Mouse (Mus musculus) left cerebral cortex, postnatal 4 days (tissue): ENCODE measurements around the gene Gm26602. TPM values are rescaled to one million over a fixed set of nuclear protein-coding genes. Genes with fewer than 3 reads are reported as not detected.

Experiments
- DNase-seq: peaks from one replicate; pipeline ENCODE4 v3.0.0-alpha.2; 2022
- intact Hi-C: fragments of 180-260 bp; cut with DNase I; formaldehyde crosslinking; loops from one replicate; pipeline ENCODE4 v1.15.1; 2025
- total RNA-seq, 2 experiments: library from RNA; stranded (reverse); gene quantifications; 2 replicates each; pipeline ENCODE4 v1.2.3; 2021

Gene Gm26602
- total RNA-seq, 2 experiments from 2014 or later, result not detected

- intact Hi-C loops, result loop anchor here (10.0 kb wide), 1 partner anchor 95 kb away; no protein-coding TSS in a partner anchor
- DNase-seq, result no peak
Observed at GRCm38 (mm10) chr10:79929967-79930825, 19.5 kb downstream of the Gm26602 start.

- peak; percentile 76 for DNase-seq
- intact Hi-C loops, result no loop called here
Observed at GRCm38 (mm10) chr10:79930826-79931186, 20.1 kb downstream of the Gm26602 start.

- intact Hi-C loops, result no loop called here
- DNase-seq, result no peak
Observed at GRCm38 (mm10) chr10:79931797-79932196, 21.1 kb downstream of the Gm26602 start.

GRCm38 (mm10) chr10:79932736-79933135 is 22.1 kb downstream of the Gm26602 start:
- intact Hi-C loops, result no loop called here

GRCm38 (mm10) chr10:79933145-79933679 is 22.6 kb downstream of the Gm26602 start:
- no peak for DNase-seq
- intact Hi-C loops, result no loop called here

More at GRCm38 (mm10) chr10:79932736-79933135, 22.1 kb downstream of the Gm26602 start:
- peak; percentile 86 for DNase-seq

- DNase-seq, result no peak
- intact Hi-C loops, result no loop called here
Observed at GRCm38 (mm10) chr10:79933861-79934260, 23.2 kb downstream of the Gm26602 start.

- peak; percentile 97 for DNase-seq
- intact Hi-C loops, result no loop called here
Observed at GRCm38 (mm10) chr10:79934272-79934721, 23.6 kb downstream of the Gm26602 start.

GRCm38 (mm10) chr10:79934794-79935569 is 24.3 kb downstream of the Gm26602 start:
- intact Hi-C loops, result no loop called here
- DNase-seq, result no peak

- intact Hi-C loops, result no loop called here
- no peak for DNase-seq
Observed at GRCm38 (mm10) chr10:79936284-79936910, 25.7 kb downstream of the Gm26602 start.

GRCm38 (mm10) chr10:79936911-79937441 is 26.3 kb downstream of the Gm26602 start:
- DNase-seq, result peak; percentile 76
- intact Hi-C loops, result no loop called here

- intact Hi-C loops, result no loop called here
Observed at GRCm38 (mm10) chr10:79937775-79938526, 27.3 kb downstream of the Gm26602 start.

GRCm38 (mm10) chr10:79940749-79941148 is 30.1 kb downstream of the Gm26602 start:
- intact Hi-C loops, result no loop called here
- DNase-seq, result no peak

More at GRCm38 (mm10) chr10:79937775-79938526, 27.3 kb downstream of the Gm26602 start:
- no peak for DNase-seq

GRCm38 (mm10) chr10:79942988-79943387 is 32.3 kb downstream of the Gm26602 start:
- no peak for DNase-seq
- intact Hi-C loops, result no loop called here

- no peak for DNase-seq
- intact Hi-C loops, result no loop called here
Observed at GRCm38 (mm10) chr10:79943471-79943901, 32.8 kb downstream of the Gm26602 start.

GRCm38 (mm10) chr10:79945507-79946234 is 35.0 kb downstream of the Gm26602 start:
- peak; percentile 42 for DNase-seq
- intact Hi-C loops, result no loop called here

- no peak for DNase-seq
- intact Hi-C loops, result no loop called here
Observed at GRCm38 (mm10) chr10:79946752-79947322, 36.2 kb downstream of the Gm26602 start.

GRCm38 (mm10) chr10:79947502-79947901 is 36.8 kb downstream of the Gm26602 start:
- intact Hi-C loops, result no loop called here
- DNase-seq, result no peak

- intact Hi-C loops, result no loop called here
- DNase-seq, result no peak
Observed at GRCm38 (mm10) chr10:79949873-79950272, 39.2 kb downstream of the Gm26602 start.

- DNase-seq, result no peak
- intact Hi-C loops, result no loop called here
Observed at GRCm38 (mm10) chr10:79950661-79951060, 40.0 kb downstream of the Gm26602 start.
